Mouse (Mus musculus): ENCODE results near the gene Serpinb9. TPM values are rescaled to one million over a fixed set of nuclear protein-coding genes. Genes with fewer than 3 reads are reported as not detected.
"Not testable (repeated sequence)": the region's sequence is repeated elsewhere in the genome, so short reads cannot be mapped to it uniquely, and the experiment has no call there.

The Serpinb9 gene
- total RNA-seq (2021), result 1 to 10 TPM; 4.3 to 4.6 TPM

DNA sequence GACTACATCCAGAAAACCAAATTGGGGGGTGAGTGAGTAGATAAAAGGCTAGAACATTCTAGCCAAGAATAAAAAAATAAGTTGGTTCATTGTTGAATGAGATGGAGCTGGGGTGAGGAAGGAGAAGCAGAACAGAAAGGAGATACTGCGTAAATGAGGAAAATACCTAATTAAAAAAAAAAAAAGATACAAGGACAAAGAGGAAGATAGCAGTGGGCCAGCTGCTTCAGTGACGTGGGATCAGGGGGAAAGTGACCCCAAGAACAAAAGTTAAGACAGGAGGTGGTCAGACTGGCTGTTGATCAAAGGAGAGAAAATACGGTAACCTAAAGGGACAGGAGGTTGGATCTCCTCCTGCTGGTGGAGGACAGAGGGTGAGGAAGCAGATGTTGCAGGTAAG, at the start of gene Serpinb9:
Serpinb9 (plus strand) TSS at position 301 of the 400 bp plus-strand sequence.
- intact Hi-C loops (cut with DNase I), result loop anchor here (5.0 kb wide), 1 partner anchor 69 kb away; no protein-coding TSS in a partner anchor
- DNase-seq (ENCODE audit: low spot score in 2 of 2), result no peak

DNA sequence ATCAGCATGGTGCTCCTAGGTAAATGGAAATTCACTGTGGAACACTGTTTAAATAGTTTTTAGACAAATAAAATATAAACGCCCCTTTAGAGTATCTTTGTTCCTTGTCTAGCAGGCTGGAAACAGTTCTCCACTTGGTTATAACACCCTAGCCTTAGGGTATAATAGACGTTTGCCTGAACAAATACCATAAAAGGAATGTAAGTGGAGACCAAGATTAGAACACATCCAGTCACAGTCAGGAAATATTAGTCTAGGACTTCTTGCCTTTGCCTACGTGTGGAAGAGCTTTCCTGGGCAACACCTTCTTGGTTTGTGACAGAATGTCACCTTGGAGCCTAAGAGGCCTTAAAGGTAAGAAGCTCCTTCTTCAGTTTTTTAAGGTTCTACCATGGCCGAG, 46.5 kb upstream of the Serpinb9 start:
- no peak for DNase-seq (ENCODE audit: low spot score in 2 of 2)
- intact Hi-C loops (cut with DNase I), result no loop called here

DNA sequence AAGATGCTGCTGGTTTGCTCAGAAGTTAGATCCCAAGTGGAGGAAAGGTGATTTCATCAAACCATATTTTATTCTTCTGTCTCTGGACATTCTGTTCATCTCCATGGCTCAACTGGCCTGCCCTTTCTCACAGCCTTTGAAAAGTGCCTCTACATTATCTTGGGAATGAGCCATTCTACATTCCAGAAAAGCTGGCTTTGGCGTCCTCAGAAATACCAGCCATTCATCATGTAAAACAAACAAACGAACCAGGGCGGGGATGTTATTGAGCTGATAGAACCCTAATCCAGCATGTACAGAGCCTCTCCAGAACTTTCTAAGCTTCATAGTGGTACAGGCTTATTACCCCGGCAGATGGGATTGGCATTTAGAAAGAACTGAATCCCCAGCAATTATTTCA, 45.1 kb upstream of the Serpinb9 start:
- DNase-seq (ENCODE audit: low spot score in 2 of 2), result no peak
- intact Hi-C loops (cut with DNase I), result no loop called here

DNA sequence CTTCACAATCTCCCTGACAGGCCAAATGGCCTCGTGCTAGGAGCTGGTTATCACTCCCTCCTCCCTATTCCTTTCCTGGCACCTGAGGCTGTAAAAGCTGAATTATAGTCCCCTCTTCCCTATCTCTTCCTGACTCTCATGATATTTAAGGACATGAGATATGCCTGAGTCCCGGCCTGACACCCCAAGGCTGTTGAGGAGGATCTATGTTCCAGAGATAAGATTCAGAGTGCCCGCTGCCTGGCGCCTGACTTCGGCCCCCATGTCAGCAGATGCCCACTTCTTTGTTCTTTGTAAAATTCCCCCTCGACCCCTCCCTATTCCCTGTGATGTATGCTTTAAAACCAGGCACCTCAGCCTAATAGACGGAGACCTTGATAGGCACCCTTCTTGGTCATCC, 44.5 kb upstream of the Serpinb9 start:
- intact Hi-C loops (cut with DNase I); DNase-seq (ENCODE audit: low spot score in 2 of 2): not testable (repeated sequence)

DNA sequence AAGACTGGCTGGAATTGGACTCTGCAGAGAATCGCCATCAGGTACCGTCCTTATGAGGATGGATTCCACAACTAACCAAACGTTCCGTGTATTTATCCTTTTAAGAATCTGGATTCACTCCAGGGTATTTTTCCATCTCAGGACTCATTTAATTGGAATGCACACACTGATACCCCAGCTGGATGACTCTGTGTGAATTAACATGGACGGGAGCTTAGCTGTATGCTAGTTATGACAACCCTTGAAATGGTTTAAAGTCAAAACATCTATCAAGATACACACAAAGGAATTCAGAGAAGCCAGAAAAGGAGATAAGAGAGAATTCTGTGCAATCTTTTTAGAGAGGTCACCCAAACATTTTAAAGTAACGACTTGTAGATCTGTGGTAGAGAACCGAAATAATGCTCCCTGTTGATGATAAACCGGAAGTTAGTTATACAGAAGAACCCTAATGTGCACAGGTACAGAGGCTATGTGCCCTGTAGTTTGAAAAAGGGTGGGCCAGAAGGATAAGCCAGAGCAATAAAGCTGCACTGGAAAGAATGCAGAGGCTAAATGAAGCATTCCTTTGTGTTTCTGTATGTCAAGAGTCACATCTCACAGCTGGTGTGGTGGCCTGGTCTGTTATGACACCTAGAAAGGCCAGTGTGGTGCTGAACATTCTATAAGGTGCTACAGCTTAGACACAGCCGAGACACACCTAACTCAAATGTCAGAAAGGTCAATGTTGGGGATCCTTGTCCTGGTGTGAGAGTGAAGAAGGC, 38.9 kb upstream of the Serpinb9 start:
- intact Hi-C loops (cut with DNase I), result loop anchor here (2.0 kb wide), 1 partner anchor 61 kb away; no protein-coding TSS in a partner anchor
- no peak for DNase-seq (ENCODE audit: low spot score in 2 of 2)

DNA sequence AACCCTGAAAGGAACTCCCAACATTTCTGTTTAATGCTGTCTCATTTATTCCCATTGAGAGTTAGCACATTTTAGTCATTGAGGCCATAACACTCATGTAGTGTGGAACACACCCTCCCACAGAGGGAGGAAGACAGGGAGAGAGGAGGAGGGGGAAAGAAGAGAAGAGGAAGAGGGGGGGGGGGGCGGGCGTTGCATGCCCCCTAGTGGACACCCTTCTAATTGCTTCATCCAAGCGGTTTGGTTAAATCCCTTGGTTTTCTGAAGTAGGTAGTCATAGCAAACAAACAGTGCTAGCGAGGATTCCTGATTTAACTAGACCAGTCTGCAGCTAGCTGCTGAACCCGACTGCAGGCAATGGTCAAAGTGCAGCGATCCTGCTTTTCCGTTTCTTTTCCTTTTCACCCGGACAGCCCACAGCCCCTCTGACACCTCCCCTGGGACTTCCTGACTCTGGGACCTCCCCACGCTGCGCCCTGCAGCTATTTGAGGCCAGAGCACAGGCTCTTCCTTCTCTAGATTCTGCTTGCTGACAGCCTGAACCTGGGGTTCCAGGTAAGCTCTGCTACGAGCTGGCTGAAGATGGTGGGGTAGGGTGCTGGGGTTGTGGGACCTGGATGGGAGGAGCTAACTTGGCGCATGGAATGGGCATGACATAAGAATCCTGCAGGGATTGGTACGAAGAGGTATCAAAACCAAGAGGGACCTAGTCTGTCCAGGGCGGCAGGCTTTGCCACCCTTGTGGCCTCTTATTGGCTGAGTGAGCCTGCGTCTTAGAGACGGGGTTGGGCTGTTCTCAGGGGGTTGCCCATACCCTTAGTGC, 37.9 kb upstream of the Serpinb9 start, which contains the start of gene Serpinb6b:
Serpinb6b (plus strand) TSS at position 221 of the 823 bp plus-strand sequence.
- intact Hi-C loops (cut with DNase I), result loop anchor here (2.0 kb wide), 1 partner anchor 62 kb away; no protein-coding TSS in a partner anchor
- DNase-seq (ENCODE audit: low spot score in 2 of 2), result peak in 1 of 2 experiments; percentile 11

DNA sequence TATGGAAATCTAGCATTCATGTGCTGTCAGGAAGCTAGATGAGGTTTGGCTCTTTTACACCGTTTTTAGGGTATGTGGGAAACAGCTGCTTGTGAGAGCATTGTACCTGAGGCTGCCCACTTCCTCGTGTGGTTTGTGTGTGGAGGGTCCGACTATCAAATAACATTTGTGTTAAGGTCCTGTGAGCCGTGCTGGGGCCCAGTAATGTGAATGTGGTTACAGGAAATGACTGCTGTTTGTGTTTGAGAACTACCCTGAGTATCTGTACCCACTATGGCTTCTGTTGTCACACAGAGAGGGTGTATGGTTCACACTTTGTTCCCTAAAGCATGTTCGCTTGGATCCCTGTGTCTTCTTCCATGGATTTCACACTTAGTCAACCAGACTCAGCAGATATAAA, 36.9 kb upstream of the Serpinb9 start:
- intact Hi-C loops (cut with DNase I), result no loop called here
- no peak for DNase-seq (ENCODE audit: low spot score in 2 of 2)

DNA sequence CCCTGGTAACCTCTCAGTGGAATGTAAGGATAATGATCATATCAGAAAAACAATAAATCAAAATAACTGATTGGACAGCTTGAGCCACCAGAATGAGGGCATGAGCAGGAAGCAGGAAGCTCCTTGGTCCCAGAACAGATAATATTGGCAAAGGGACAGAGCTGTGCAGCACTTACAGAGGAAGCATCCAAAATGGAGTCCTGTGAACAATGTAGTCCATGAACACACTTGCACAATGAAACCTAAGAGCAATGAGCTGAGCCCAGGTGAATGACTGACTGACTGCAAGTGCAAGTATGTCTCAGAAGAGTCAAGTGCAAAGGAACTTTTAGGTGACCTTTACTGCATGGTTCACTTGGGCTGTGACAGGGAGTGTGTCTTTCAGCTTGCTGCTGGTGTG, 35.8 kb upstream of the Serpinb9 start:
- DNase-seq (ENCODE audit: low spot score in 2 of 2), result no peak
- intact Hi-C loops (cut with DNase I), result no loop called here

DNA sequence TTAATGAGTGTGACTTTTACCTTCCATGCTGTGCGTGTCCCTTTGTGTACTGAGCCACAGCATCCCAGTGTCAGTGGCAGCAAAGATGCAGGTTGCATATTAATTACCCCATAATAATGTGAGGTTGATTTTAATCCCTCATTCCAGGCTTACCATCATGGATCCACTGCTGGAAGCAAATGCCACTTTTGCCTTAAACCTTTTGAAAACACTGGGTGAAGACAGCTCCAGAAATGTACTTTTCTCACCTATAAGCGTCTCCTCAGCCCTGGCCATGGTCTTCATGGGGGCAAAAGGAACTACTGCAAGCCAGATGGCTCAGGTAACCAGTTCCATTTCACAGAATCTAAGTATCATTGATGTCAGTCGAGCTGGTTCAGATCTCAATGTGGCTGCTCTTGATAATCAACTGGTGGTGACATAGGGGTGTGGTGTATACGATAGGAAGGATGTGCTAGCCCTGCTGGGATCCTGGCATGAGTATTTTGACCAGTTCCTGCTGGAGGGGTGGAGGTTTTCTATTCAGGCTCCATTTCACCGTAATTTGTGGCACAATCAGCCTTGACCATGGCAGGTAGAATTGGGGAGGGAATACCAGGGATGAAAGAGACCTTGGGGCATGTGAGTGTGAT, 34.6 kb upstream of the Serpinb9 start:
- DNase-seq (ENCODE audit: low spot score in 2 of 2), result no peak
- intact Hi-C loops (cut with DNase I), result no loop called here

DNA sequence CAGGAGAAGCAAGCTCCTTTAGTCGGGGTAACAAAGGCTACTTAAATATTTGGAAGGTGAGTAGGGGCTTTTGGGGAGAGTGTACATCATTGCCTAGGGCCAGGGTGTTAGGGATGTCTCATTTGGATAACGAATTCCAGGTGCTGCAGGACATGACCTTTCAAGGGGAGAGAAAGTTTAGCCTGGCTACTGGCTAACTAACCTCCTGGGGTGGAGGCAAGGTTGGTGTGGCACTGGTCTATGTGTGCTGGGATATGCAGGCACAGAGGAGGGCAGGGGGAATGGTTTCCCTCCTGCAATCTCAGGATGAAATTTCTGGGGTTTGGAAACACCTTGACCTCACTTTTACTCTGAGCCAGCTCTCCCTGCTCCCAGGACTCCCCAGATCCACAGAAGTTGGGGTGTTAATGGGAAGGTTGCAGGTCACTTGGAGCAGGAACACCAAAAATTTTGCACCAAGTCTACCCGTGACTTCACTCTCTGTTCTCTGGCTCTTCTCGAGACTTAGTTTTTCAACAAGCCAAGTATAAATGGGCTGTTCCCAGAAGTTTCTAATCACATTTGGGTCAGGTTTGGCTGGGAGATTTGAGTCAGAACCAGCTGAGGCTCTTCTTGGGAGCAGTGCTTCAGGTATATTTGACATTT, 33.9 kb upstream of the Serpinb9 start:
- DNase-seq (ENCODE audit: low spot score in 2 of 2), result no peak
- intact Hi-C loops (cut with DNase I), result no loop called here

DNA sequence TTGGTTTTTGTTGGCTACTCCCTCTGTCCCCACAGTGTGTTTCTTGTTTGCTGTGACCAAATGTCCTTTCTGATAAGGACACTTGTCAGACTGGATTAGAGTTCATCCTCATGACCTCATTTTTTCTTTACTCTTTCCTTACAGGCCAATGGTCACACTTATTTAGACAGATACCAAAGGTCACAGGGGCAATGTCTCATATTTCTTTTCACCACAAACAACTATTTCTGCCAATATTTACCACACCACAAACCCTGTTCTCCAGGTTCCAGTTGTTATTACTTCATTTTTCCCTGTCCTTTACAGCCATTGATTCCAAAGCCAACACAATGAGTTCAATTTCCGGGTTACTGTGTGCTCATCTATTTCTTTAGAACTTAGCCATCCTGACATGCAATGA, 33.4 kb upstream of the Serpinb9 start:
- intact Hi-C loops (cut with DNase I), result no loop called here
- no peak for DNase-seq (ENCODE audit: low spot score in 2 of 2)

DNA sequence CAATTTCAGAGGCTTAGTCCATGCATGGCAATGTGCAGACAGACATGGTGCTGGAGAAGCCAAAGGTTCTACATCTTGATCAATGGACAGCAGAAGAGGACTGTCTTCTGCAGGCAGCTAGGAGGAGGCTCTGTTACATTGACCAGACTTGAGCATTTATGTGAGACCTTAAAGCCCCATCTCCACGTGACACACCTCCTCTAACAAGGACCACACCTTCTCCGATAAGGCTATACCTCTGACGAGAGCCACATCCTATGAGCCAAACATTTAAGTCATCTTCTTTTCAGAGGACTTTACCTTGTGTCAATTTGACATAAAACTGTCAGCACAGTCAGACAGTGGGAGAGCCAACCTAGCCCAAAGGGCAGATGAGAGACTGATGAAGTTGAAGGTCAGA, 32.3 kb upstream of the Serpinb9 start:
- no peak for DNase-seq (ENCODE audit: low spot score in 2 of 2)
- intact Hi-C loops (cut with DNase I), result no loop called here

DNA sequence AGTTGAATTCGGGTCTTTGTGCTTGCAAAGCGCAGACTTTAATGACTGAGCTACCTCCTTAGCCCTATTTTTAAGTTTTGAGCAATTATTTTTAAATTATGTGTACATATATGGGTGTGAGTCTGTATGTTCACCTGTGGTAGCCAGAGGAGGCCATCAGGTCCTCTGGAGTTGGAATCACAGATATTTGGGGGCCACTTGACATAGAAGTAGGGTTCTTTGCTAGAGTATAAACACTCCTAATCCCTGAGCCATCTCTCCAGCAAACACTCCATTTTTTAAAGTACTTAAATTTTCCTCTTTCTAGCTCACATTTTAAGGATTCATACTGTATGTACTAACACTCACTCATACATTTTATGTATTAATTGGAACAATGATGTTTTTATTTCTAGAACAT, 28.8 kb upstream of the Serpinb9 start:
- intact Hi-C loops (cut with DNase I), result no loop called here
- no peak for DNase-seq (ENCODE audit: low spot score in 2 of 2)

DNA sequence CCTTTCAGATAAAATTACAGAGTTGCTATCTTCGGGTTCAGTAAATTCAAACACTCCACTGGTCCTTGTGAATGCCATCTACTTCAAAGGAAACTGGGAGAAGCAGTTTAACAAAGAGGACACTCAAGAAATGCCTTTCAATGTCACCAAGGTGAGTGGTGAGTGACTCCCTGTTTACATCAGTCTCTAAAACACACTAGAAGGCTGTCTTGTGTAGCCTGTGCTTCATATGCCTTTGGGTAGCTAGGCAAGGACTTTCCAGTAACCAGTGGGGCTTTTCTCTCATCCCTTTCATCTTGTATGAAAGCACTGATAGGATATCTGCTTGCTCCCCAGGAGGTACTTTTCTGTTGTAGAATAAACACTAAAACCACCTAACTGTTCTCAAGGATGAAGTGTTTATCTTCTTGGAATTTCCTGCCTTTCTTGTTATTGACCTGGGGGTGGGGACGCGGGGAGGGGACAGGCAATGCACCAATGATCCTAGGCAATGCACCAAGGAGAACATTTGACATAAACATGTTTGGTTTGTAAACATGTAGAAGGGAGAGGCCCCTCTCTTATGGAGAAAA, 28.1 kb upstream of the Serpinb9 start:
- DNase-seq (ENCODE audit: low spot score in 2 of 2), result no peak
- intact Hi-C loops (cut with DNase I), result no loop called here

DNA sequence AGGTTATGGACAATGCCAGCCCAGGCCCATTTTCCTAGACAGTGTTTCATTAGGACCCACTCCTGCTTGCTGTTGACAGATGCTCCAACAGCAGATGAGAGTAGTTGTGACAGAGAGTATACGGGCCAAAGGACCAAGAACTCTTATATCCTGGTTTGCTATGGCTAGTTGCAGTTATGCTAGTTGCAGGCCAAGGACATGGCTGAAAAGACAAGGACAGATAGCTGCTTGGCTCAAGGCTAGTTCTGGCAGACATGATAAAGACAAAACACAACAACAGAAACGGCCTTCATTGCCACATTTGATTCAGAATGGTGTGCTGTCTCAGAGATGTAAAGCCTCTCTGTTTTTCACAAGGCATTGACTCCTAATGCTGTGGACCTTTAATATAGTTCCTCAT, 27.3 kb upstream of the Serpinb9 start:
- intact Hi-C loops (cut with DNase I), result no loop called here
- DNase-seq (ENCODE audit: low spot score in 2 of 2), result no peak

DNA sequence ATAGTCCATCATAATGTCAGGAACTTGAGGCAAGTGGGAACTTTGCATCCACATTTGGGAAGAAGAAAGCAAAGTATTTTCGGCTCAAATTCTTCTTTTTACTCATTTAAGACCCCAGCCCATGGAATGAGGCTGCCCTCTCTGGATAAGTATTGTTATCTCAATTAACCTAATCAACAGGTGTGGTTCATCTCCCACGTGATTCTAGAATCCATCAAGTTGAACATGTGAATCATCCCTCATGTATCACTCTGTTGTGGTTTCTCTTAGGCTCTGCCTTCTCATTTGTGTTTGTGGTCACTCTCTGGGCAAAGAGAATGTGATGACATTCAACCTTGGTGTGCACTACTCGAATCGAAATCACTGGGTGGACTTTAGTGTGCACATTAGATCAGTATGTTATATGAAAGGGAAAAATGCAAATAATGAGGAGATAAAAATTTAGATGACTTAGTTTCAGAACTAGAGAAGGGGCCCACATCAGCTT, 20.5 kb upstream of the Serpinb9 start:
- no peak for DNase-seq (ENCODE audit: low spot score in 2 of 2)
- intact Hi-C loops (cut with DNase I), result no loop called here

DNA sequence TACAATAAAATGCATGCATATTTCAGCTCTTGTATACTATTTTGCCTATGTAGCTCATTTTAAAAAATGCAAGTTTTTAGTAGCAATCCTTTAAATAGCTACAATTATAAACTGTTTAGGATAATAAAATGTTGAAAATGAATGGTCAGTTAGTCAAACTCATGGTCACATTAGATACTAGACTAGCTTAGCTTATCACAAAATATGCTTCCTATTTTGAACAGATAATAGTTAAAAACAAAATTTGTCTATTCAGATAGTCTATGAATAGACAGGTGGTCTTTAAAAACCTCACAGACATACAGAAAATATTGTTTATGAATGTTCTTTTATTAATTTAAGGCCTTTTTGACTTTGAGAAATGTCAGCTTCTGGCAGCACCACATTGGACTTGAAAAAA, 16.8 kb upstream of the Serpinb9 start:
- DNase-seq (ENCODE audit: low spot score in 2 of 2), result no peak
- intact Hi-C loops (cut with DNase I), result no loop called here

DNA sequence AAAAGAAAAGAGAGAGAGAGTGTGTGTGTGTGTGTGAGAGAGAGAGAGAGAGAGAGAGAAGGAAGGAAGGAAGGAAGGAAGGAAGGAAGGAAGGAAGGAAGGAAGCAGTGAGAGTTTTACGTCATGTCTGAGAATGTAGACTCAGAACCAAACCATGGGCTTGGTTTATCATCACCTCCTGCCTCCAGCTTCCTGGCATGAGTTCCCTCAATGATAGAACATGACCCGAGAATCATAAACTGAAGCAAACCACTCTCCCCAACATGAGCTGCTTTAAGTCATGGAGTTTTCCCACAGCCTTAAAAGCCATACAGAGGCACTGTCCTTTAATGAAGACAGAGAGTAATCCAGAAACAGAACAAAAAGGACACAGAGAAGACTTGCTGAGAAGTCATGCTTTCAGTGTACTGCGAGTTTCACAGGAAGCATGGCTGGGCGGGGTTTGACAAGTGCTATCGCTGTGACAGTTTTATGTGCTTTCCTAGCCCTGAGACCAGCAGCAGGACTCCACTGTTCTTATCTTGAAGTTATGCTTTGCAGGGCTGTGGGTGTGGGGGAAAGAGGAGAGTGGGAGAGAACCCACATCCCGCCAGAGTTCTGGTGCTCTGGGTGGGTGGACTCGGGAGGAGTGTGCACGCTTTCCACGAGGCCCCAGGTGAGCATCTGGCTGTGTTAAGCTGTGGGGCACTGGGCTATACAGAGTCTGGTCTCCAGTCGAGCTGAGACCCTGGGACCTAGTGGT, 9.7 kb upstream of the Serpinb9 start:
- intact Hi-C loops (cut with DNase I), result no loop called here

DNA sequence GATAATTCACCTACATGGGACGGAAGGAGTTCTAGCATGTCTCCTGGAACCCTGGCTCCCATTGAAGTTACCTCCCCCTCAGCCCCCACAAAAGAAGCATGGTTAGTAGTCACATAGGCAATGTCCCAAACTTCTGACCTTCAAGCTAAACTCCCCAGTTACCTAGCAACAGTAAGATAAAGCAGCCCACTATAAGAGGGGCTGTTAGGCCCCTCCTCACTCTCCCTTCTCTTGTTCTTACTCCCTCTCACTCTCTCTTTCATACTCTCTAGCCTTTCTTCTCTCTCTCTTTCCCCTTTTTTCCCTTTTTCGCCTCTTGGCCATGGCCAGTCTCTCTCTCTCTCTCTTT, 9.2 kb upstream of the Serpinb9 start:
- DNase-seq (ENCODE audit: low spot score in 2 of 2), result no peak
- intact Hi-C loops (cut with DNase I), result no loop called here

More for the DNA sequence above, 9.7 kb upstream of the Serpinb9 start:
- no peak for DNase-seq (ENCODE audit: low spot score in 2 of 2)
